Mouse (Mus musculus) hindbrain, embryonic 14.5 days (tissue): Measurements from ENCODE around the gene Ube2i. TPM values are rescaled to one million over a fixed set of nuclear protein-coding genes. Genes with fewer than 3 reads are reported as not detected.
A peak's percentile ranks its signal among the peaks of the same experiment; 100 is the strongest.

ENCODE experiments used
- ATAC-seq: fragments of 200-750 bp; cut with Nextera tagmentation; 2 replicates; pipeline ENCODE4 v1.8.0; 2017; ENCODE audit warnings: moderate number of reproducible peaks, mild to moderate bottlenecking, moderate TSS enrichment, moderate library complexity; ENCODE audit not compliant: low FRiP score
- DNase-seq: peaks from one replicate; pipeline ENCODE4 v3.0.0-alpha.2; 2015; ENCODE audit warnings: low spot score
- H3K27ac ChIP-seq: fragments of 300-500 bp; sonication (generic); 2 replicates; pipeline ENCODE4 v1.5.1; 2014; ENCODE audit warnings: mild to moderate bottlenecking, moderate library complexity
- H3K27me3 ChIP-seq: fragments of 300-500 bp; sonication (generic); 2 replicates; pipeline ENCODE4 v1.6.1; 2014; ENCODE audit warnings: mild to moderate bottlenecking, low read length, mixed read lengths; ENCODE audit not compliant: control insufficient read depth, insufficient read depth
- H3K36me3 ChIP-seq: fragments of 300-500 bp; sonication (generic); replicated peaks from 2 replicates; pipeline ENCODE4 v1.6.1; 2014; ENCODE audit not compliant: control insufficient read depth, insufficient read depth
- H3K4me1 ChIP-seq: fragments of 300-500 bp; sonication (generic); replicated peaks from 2 replicates; pipeline ENCODE4 v1.6.1; 2014; ENCODE audit warnings: antibody characterized with exemption, low read length, mixed read lengths; ENCODE audit not compliant: control insufficient read depth, insufficient read depth
- H3K4me2 ChIP-seq: fragments of 300-500 bp; sonication (generic); replicated peaks from 2 replicates; pipeline ENCODE4 v1.6.1; 2014; ENCODE audit warnings: mild to moderate bottlenecking, moderate library complexity
- H3K4me3 ChIP-seq: fragments of 300-500 bp; sonication (generic); replicated peaks from 2 replicates; pipeline ENCODE4 v1.5.1; 2014; ENCODE audit warnings: mild to moderate bottlenecking, low read length
- H3K9ac ChIP-seq: fragments of 300-500 bp; sonication (generic); 2 replicates; pipeline ENCODE4 v1.6.1; 2014
- H3K9me3 ChIP-seq: fragments of 300-500 bp; sonication (generic); 2 replicates; pipeline ENCODE4 v1.6.1; 2016; ENCODE audit warnings: low read length; ENCODE audit not compliant: control insufficient read depth
- WGBS: fragments of 180-500 bp; shearing (Covaris S2); extraction: QIAGEN DNeasy Blood & Tissue Kit; methylation state at CpG from one replicate; pipeline ENCODE4 v1.1.7; 2014; 5-methylcytosine and 5-hydroxymethylcytosine counted together
- polyA plus RNA-seq: library from polyadenylated mRNA; unstranded; fragments of >200 nt; fragmentation: Nextera tagmentation; extraction: Ambion mirVana; gene quantifications from 2 replicates; pipeline ENCODE4 v1.2.1, GENCODE M21; 2014

The Ube2i gene
- polyA plus RNA-seq, 1 experiment from 2014 or later = 430 TPM

GRCm38 (mm10) chr17:25257804-25258261, 16.6 kb downstream of the Ube2i start:
- Histone ChIP-seq H3K27me3 (peaks cover 13% of the 10 kb centered on the region), H3K27ac (no peak overlapping the region), H3K4me1 (peaks cover 32% of the 10 kb centered on the region), H3K4me2 (no peak overlapping the region), H3K4me3 (no peak overlapping the region), H3K9me3 (no peaks in the 10 kb centered on the region), H3K36me3 (peaks cover 23% of the 10 kb centered on the region), H3K9ac (no peak overlapping the region)
- no peak for ATAC-seq
- DNase-seq = peak; percentile 38
- WGBS = 50% methylated on average over 6 of the region's 6 CpGs

DNA sequence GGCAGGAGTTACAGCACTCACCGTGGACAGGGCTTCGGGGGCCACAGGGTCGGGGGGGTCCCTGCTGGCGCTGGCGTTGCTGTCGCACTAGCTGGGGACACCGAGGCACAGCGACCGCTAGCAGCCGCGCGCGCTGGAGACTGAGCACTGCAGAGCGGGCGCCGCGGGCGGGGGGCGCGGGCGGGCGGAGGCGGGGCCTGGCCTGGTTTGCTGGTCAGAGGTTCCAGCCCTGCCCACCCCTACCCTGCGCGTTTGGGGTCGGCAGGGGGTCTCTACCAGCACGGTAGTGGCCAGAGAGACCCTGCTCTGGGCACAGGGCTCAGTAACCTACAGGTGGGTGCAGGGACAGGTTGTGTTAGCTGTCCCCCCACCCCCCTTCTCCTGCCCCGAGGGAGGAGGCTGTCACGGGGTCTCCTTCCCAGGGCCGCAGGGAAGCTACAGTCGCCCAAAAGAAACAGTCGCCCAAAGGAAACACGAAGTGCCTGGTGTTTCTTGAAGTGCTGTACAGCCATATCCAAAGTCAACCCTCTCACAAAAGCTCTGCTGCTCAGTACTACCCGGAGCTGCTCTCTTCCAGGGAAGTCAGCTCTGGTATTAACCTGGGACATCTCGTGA, 18.2 kb downstream of the Ube2i start, which contains the start of gene Baiap3:
TSS of gene Baiap3 (minus strand) at position 225 of the 615 bp plus-strand sequence.
- H3K4me3 ChIP-seq = peak within 1 kb of the TSS; percentile 24
- H3K9ac ChIP-seq = peak within 1 kb of the TSS; percentile 25; the same call in 1 of the 2 replicates
- peaks cover 42% of the 10 kb centered on the region for H3K4me1 ChIP-seq
- H3K36me3 ChIP-seq = peaks cover 18% of the 10 kb centered on the region
- peak within 1 kb of the TSS; percentile 57 for H3K4me2 ChIP-seq
- peaks cover 13% of the 10 kb centered on the region for H3K27me3 ChIP-seq
- 6% methylated on average over 35 of the region's 35 CpGs for WGBS
- no peaks in the 10 kb centered on the region for H3K9me3 ChIP-seq
- DNase-seq (no peak), ATAC-seq (peak; percentile 29; the same call in 1 of the 2 replicates)
- H3K27ac ChIP-seq = no peak within 1 kb of the TSS

DNA sequence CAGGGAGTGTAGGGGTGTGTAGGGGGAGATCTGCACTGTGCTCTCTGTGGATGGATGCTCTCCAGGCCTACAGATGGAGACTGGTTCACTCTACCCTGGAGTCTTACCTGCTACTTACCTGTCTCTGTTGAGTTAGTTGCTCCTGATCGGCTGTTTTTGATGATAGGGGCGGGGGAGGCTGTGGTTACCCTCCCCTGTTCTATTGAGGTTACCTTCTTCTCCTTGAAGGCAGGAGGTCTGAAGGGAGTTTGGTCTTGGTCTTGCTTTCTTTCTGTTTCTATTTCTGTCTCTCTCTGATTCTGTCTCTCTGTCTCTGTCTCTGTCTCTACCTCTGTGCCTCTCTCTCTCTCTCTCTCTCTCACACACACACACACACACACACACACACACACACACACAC, 19.3 kb downstream of the Ube2i start:
- ATAC-seq = no peak
- Histone ChIP-seq H3K4me3 (no peak overlapping the region), H3K9me3 (no peaks in the 10 kb centered on the region), H3K4me1 (peaks cover 42% of the 10 kb centered on the region), H3K4me2 (peak overlapping the region; percentile 57; the same call in 1 of the 2 replicates), H3K36me3 (peaks cover 15% of the 10 kb centered on the region), H3K27me3 (peaks cover 13% of the 10 kb centered on the region), H3K27ac (no peak overlapping the region), H3K9ac (no peak overlapping the region)
- 90% methylated on average over 2 of the region's 2 CpGs for WGBS
- DNase-seq = no peak

GRCm38 (mm10) chr17:25253760-25254159, 20.7 kb downstream of the Ube2i start:
- H3K4me2 ChIP-seq = peak overlapping the region; percentile 41
- 8% methylated on average over 10 of the region's 10 CpGs for WGBS
- peaks cover 42% of the 10 kb centered on the region for H3K4me1 ChIP-seq
- peak overlapping the region; percentile 39; the same call in 1 of the 2 replicates for H3K9ac ChIP-seq
- H3K27me3 ChIP-seq = peaks cover 13% of the 10 kb centered on the region
- H3K36me3 ChIP-seq = 0 out of 2 replicates have a peak, but pooled peaks cover 1% of the 10 kb centered on the region
- DNase-seq = peak; percentile 58
- peak overlapping the region; percentile 86 for H3K27ac ChIP-seq
- H3K9me3 ChIP-seq = no peaks in the 10 kb centered on the region
- ATAC-seq = peak; percentile 47
- peak overlapping the region; percentile 5; the same call in 1 of the 2 replicates for H3K4me3 ChIP-seq

GRCm38 (mm10) chr17:25252643-25253042, 21.8 kb downstream of the Ube2i start:
- H3K36me3 ChIP-seq = no peaks in the 10 kb centered on the region
- peaks cover 42% of the 10 kb centered on the region for H3K4me1 ChIP-seq
- peak overlapping the region; percentile 86 for H3K27ac ChIP-seq
- no peak overlapping the region for H3K4me3 ChIP-seq
- WGBS = 12% methylated on average over 3 of the region's 3 CpGs
- H3K27me3 ChIP-seq = peaks cover 13% of the 10 kb centered on the region
- ATAC-seq = peak; percentile 64; the same call in 1 of the 2 replicates
- peak overlapping the region; percentile 39; the same call in 1 of the 2 replicates for H3K9ac ChIP-seq
- peak; percentile 65 for DNase-seq
- peak overlapping the region; percentile 33; the same call in 1 of the 2 replicates for H3K4me2 ChIP-seq
- H3K9me3 ChIP-seq = no peaks in the 10 kb centered on the region

- 78% methylated on average over 8 of the region's 8 CpGs for WGBS
- ATAC-seq (no peak), DNase-seq (no peak)
- Histone ChIP-seq H3K27ac (no peak overlapping the region), H3K4me1 (peaks cover 33% of the 10 kb centered on the region), H3K9ac (no peak overlapping the region), H3K4me2 (no peak overlapping the region), H3K27me3 (peaks cover under 1% of the 10 kb centered on the region; the same call in 1 of the 2 replicates), H3K9me3 (no peaks in the 10 kb centered on the region), H3K36me3 (peaks cover 4% of the 10 kb centered on the region), H3K4me3 (no peak overlapping the region)
Measured at GRCm38 (mm10) chr17:25250181-25250835, 24.1 kb downstream of the Ube2i start.

- 82% methylated on average over 18 of the region's 18 CpGs for WGBS
- no peak for ATAC-seq
- Histone ChIP-seq H3K4me2 (no peak overlapping the region), H3K9me3 (no peaks in the 10 kb centered on the region), H3K36me3 (peaks cover 25% of the 10 kb centered on the region), H3K27ac (no peak overlapping the region), H3K9ac (no peak overlapping the region), H3K4me3 (no peak overlapping the region), H3K4me1 (peaks cover 14% of the 10 kb centered on the region), H3K27me3 (no peaks in the 10 kb centered on the region)
- DNase-seq = no peak
Measured at GRCm38 (mm10) chr17:25248033-25248750, 26.2 kb downstream of the Ube2i start.

- Histone ChIP-seq H3K9me3 (no peaks in the 10 kb centered on the region), H3K9ac (no peak overlapping the region), H3K27me3 (no peaks in the 10 kb centered on the region), H3K36me3 (peaks cover 38% of the 10 kb centered on the region), H3K4me1 (peaks cover 12% of the 10 kb centered on the region), H3K27ac (no peak overlapping the region), H3K4me2 (no peak overlapping the region), H3K4me3 (no peak overlapping the region)
- ATAC-seq = no peak
- WGBS = 86% methylated on average over 16 of the region's 16 CpGs
- no peak for DNase-seq
Measured at GRCm38 (mm10) chr17:25244239-25244638, 30.2 kb downstream of the Ube2i start.
